Mouse (Mus musculus): ENCODE data around the gene Sgms1.

GRCm38 (mm10) chr19:32087736-32088470, 301.6 kb downstream of the Sgms1 start:
- TF ChIP-seq POLR2A (IDR thresholded peaks at IDR 0.05; ENCODE audit: borderline replicate concordance, low read depth, low read length) = no peak
- TF ChIP-seq CTCF (IDR thresholded peaks at IDR 0.05; ENCODE audit: low read depth, low read length) = no peak
